Mouse (Mus musculus) neural tube, embryonic 13.5 days (tissue): Measurements from ENCODE around the gene Uvrag. TPM values are rescaled to one million over a fixed set of nuclear protein-coding genes. Genes with fewer than 3 reads are reported as not detected.

Source experiments
- ATAC-seq: fragments of 200-750 bp; cut with Nextera tagmentation; 2 replicates; pipeline ENCODE4 v1.8.0; 2017; ENCODE audit warnings: low read depth, mild to moderate bottlenecking, moderate TSS enrichment, moderate library complexity
- H3K27ac ChIP-seq: fragments of 300-500 bp; sonication (generic); replicated peaks from 2 replicates; pipeline ENCODE4 v1.5.1; 2015; ENCODE audit warnings: moderate library complexity, mild to moderate bottlenecking, inconsistent platforms
- H3K27me3 ChIP-seq: fragments of 300-500 bp; sonication (generic); 2 replicates; pipeline ENCODE4 v1.6.1; 2015; ENCODE audit warnings: mild to moderate bottlenecking, inconsistent platforms
- H3K36me3 ChIP-seq: fragments of 300-500 bp; sonication (generic); 2 replicates; pipeline ENCODE4 v1.6.1; 2015; ENCODE audit warnings: mild to moderate bottlenecking, inconsistent platforms
- H3K4me1 ChIP-seq: fragments of 300-500 bp; sonication (generic); replicated peaks from 2 replicates; pipeline ENCODE4 v1.6.1; 2015; ENCODE audit warnings: inconsistent platforms
- H3K4me2 ChIP-seq: fragments of 300-500 bp; sonication (generic); 2 replicates; pipeline ENCODE4 v1.6.1; 2015; ENCODE audit warnings: inconsistent platforms, mild to moderate bottlenecking, moderate library complexity
- H3K4me3 ChIP-seq: fragments of 300-500 bp; sonication (generic); 2 replicates; pipeline ENCODE4 v1.5.1; 2015; ENCODE audit warnings: mild to moderate bottlenecking, inconsistent platforms
- H3K9ac ChIP-seq: fragments of 300-500 bp; sonication (generic); 2 replicates; pipeline ENCODE4 v1.6.1; 2015; ENCODE audit warnings: moderate library complexity, mild to moderate bottlenecking, inconsistent platforms
- H3K9me3 ChIP-seq: fragments of 300-500 bp; sonication (generic); 2 replicates; pipeline ENCODE4 v1.6.1; 2016; ENCODE audit warnings: inconsistent platforms
- WGBS: fragments of 180-500 bp; shearing (Covaris S2); methylation state at CpG from one replicate; pipeline ENCODE4 v1.1.7; 2015; 5-methylcytosine and 5-hydroxymethylcytosine counted together
- polyA plus RNA-seq: library from polyadenylated mRNA; unstranded; fragments of >200 nt; fragmentation: Nextera tagmentation; extraction: Ambion mirVana; gene quantifications from 2 replicates; pipeline ENCODE4 v1.2.1, GENCODE M21; 2015

Gene Uvrag
- polyA plus RNA-seq, 1 experiment from 2014 or later, result 16.6 TPM

DNA sequence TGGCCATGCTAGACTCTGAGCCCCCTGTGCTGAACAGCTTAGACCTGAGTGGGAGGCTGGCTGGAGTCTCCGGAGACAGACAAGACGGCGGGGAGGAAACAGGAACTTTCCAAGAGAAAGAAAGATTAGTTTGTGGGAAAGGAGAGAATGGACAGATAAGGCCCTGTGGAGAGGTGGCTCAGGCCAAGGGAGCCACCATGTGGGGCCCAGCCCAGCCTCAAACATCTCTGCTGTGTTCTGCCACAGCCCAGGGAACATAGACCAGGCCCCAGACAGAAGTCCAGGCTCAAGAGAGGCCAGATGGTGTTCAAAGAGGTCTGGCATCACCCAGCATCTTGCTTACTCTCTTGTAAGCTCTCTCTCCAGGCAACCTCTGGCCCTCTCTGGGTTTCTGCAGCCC is 283.8 kb downstream of the Uvrag start:
- no peak for ATAC-seq
- no peak overlapping the region for H3K4me2 ChIP-seq
- H3K9me3 ChIP-seq, result no peaks in the 10 kb centered on the region
- no peak overlapping the region for H3K9ac ChIP-seq
- peaks cover 11% of the 10 kb centered on the region; the same call in 1 of the 2 replicates for H3K4me1 ChIP-seq
- 81% methylated on average over 3 of the region's 3 CpGs for WGBS
- no peaks in the 10 kb centered on the region for H3K36me3 ChIP-seq
- H3K27ac ChIP-seq, result no peak overlapping the region
- H3K4me3 ChIP-seq, result no peak overlapping the region
- H3K27me3 ChIP-seq, result no peaks in the 10 kb centered on the region

DNA sequence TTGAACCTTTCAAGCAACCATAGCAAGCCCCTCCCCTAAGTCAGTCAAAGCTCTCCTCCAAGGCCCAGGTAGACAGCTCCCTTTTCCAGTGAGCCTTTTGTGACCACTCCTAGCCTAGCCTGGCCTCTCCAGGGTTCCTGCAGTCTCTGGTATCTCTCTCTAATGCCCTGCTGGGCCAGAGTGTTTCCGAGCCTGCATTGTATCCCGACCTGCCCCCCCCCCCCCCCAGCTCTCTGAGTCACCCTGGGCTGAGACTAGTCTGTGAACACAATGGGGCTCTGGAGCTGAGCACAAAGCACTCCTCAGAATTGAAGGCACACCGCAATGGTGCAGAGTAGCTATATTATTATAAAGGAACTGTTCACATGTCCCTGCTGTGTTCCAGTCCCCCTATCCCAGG is 284.8 kb downstream of the Uvrag start:
- Histone ChIP-seq H3K4me2 (no peak overlapping the region), H3K36me3 (no peaks in the 10 kb centered on the region), H3K27ac (no peak overlapping the region), H3K4me3 (no peak overlapping the region), H3K9ac (no peak overlapping the region), H3K4me1 (peaks cover 16% of the 10 kb centered on the region), H3K27me3 (no peaks in the 10 kb centered on the region), H3K9me3 (no peaks in the 10 kb centered on the region)
- 9% methylated on average over 3 of the region's 3 CpGs for WGBS
- ATAC-seq, result no peak

DNA sequence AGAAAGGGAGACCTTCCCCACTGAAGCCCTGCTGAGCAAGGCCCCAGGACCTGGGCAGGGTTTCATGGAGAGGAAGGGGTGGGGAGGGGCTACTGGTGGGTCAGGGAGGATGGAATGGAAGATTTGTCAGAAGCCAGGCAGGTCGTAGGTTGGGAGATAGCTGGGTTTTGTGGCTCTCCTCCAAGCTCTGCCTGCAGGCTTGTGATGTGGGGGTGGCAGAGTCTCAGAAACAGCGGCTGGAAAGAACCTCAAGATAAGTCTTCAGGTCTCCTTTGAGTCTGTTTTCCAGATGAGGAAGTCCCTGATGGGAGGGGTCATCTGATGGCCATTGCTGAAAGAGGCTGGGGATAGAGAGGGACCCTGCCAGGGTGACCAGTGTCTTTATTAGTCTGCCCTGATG is 285.6 kb downstream of the Uvrag start:
- H3K27me3 ChIP-seq, result no peaks in the 10 kb centered on the region
- no peak overlapping the region for H3K9ac ChIP-seq
- H3K4me1 ChIP-seq, result peaks cover 14% of the 10 kb centered on the region
- ATAC-seq, result no peak
- no peak overlapping the region for H3K4me2 ChIP-seq
- H3K36me3 ChIP-seq, result no peaks in the 10 kb centered on the region
- WGBS, result 78% methylated on average over 2 of the region's 2 CpGs
- H3K9me3 ChIP-seq, result no peaks in the 10 kb centered on the region
- H3K27ac ChIP-seq, result no peak overlapping the region
- no peak overlapping the region for H3K4me3 ChIP-seq

DNA sequence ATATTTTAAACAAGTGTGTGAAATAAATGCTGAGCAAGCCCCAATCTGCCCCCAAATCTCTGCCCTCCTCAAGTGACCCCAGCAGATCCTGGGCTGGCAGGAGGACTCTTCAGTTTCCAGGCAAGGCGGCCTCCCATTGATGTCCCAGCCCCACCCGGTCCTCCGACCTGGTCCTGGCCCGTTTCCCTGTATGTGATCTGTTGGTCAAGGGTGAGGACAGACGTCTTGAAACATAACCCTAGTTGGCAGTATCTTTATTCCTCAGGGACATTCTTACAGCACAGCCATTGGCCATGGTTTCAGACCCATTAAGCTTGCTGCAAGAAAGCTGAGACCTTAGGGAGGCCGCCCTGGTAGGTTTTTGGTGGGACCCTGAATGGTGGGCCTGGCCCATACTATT is 287.1 kb downstream of the Uvrag start:
- no peak overlapping the region for H3K4me3 ChIP-seq
- ATAC-seq, result no peak
- H3K9ac ChIP-seq, result no peak overlapping the region
- H3K36me3 ChIP-seq, result no peaks in the 10 kb centered on the region
- H3K27me3 ChIP-seq, result no peaks in the 10 kb centered on the region
- H3K27ac ChIP-seq, result no peak overlapping the region
- H3K4me2 ChIP-seq, result no peak overlapping the region
- no peaks in the 10 kb centered on the region for H3K9me3 ChIP-seq
- WGBS, result 82% methylated on average over 6 of the region's 6 CpGs
- H3K4me1 ChIP-seq, result peaks cover 14% of the 10 kb centered on the region

DNA sequence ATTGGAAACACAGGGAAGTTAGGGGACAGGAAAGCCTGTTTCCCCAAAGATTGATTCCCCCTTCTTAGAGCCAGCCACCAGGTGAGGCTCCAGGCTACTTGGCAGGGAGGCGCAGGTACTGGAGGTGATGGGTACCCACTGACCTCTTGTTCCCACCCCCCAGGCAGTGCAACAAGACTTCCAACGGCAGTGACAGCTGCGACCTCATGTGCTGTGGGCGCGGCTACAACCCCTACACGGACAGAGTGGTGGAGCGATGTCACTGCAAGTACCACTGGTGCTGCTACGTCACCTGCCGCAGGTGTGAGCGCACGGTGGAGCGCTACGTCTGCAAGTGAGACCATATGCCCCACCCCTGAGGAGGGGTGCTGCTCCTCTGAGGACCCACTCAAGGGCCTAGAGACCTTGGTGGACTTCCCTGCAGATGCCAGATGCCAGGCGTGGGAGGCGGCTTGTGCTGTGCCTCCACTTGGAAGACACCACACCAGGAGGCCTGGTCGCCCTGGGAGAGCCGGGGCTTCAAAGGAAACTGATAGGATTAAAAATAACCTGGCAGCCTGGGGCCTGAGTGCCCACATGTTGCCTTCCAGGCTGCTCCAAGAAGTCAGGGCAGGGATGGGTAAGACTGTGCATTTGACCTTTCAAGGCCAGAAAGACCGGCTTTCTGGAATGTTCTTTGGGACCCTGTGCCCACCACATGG is 287.8 kb downstream of the Uvrag start:
- H3K9me3 ChIP-seq, result no peaks in the 10 kb centered on the region
- H3K9ac ChIP-seq, result no peak overlapping the region
- no peak for ATAC-seq
- H3K27me3 ChIP-seq, result no peaks in the 10 kb centered on the region
- H3K4me3 ChIP-seq, result no peak overlapping the region
- no peaks in the 10 kb centered on the region for H3K36me3 ChIP-seq
- 87% methylated on average over 18 of the region's 18 CpGs for WGBS
- H3K4me2 ChIP-seq, result no peak overlapping the region
- no peak overlapping the region for H3K27ac ChIP-seq
- H3K4me1 ChIP-seq, result peaks cover 14% of the 10 kb centered on the region

DNA sequence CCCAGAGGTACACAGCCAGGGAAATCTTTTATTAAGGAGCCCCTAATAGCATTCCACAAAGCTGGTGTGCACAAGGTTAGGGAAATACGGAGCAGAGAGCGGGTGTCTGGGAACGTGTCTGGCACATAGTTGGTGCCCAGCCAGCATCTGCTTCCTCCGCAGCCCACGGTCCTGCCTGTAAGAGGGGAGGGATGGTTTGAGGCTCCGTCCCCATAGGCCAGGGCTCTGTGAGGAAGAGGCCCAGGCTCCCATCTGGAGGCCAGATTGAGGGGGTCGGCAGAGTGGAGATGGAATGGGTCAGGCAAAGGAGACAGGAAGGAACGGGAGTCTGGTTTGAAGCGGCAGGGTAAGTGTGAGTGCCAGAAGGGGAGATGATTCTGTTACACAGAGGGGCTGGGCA is 289.7 kb downstream of the Uvrag start:
- H3K36me3 ChIP-seq, result no peaks in the 10 kb centered on the region
- H3K4me3 ChIP-seq, result no peak overlapping the region
- no peak overlapping the region for H3K4me2 ChIP-seq
- no peak overlapping the region for H3K9ac ChIP-seq
- no peak overlapping the region for H3K27ac ChIP-seq
- H3K4me1 ChIP-seq, result peaks cover 10% of the 10 kb centered on the region; the same call in 1 of the 2 replicates
- no peaks in the 10 kb centered on the region for H3K9me3 ChIP-seq
- H3K27me3 ChIP-seq, result 0 out of 2 replicates have a peak, but pooled peaks cover 5% of the 10 kb centered on the region
- no peak for ATAC-seq
- 61% methylated on average over 9 of the region's 9 CpGs for WGBS

DNA sequence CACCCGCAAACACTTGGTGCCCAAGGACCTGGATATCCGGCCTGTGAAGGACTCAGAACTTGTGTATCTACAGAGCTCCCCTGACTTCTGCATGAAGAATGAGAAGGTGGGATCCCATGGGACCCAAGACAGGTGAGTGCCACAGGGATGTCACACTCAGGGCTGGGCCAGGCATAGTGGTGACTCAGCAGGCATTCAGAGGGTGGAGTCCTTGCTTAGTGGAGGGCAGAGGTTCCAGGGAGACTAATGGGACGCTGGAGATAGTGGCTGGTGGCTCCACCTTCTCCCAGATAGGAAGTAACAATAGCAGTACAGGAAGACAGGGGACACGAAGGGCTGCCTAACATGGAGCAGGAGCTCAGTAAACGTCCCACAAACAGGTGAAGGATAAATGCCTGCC is 290.6 kb downstream of the Uvrag start:
- H3K4me2 ChIP-seq, result no peak overlapping the region
- no peaks in the 10 kb centered on the region for H3K36me3 ChIP-seq
- H3K4me1 ChIP-seq, result peaks cover 10% of the 10 kb centered on the region; the same call in 1 of the 2 replicates
- no peaks in the 10 kb centered on the region for H3K9me3 ChIP-seq
- 74% methylated on average over 5 of the region's 5 CpGs for WGBS
- ATAC-seq, result no peak
- no peak overlapping the region for H3K4me3 ChIP-seq
- H3K27ac ChIP-seq, result no peak overlapping the region
- H3K9ac ChIP-seq, result no peak overlapping the region
- H3K27me3 ChIP-seq, result peaks cover 5% of the 10 kb centered on the region; the same call in 1 of the 2 replicates

DNA sequence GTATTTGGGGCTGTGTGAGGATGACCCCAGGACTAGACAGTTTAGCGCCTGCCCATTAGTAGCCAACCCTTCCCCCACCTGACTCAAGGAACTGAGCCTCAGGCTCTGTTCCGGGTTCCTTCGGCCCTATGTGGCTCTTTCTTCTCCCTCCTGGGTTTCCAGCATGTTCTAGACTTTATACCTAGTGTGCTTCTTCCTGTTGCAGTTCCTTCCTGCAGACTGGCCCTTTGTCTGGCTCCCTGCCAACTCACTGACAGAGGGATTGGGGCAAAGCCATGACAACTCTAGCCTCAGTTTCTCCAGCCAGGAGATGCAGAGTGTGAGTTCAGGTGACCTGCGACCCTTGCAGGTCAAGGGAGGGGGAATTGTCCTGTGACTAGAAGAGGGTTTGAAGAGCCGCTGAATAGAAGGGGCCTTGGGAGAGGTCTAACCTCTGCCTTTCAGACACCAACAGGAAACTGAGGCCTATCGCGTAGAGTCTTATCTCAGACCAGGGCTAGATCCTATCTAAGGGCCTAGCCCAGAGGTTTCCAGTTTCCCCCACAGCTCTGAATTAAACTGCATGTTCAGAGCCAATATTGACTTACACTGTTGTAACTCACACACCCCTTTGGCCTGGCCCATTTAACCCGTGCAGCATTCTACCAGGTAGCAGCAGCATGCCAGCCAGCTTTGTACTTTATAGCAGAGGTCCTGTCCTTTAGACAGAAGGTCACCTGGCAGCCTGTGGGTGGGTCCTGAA is 291.9 kb downstream of the Uvrag start:
- no peak for ATAC-seq
- no peak overlapping the region for H3K9ac ChIP-seq
- H3K9me3 ChIP-seq, result no peaks in the 10 kb centered on the region
- no peak overlapping the region for H3K27ac ChIP-seq
- no peaks in the 10 kb centered on the region for H3K36me3 ChIP-seq
- 86% methylated on average over 8 of the region's 8 CpGs for WGBS
- H3K4me2 ChIP-seq, result no peak overlapping the region
- H3K4me3 ChIP-seq, result no peak overlapping the region
- peaks cover 14% of the 10 kb centered on the region for H3K4me1 ChIP-seq
- peaks cover 5% of the 10 kb centered on the region; the same call in 1 of the 2 replicates for H3K27me3 ChIP-seq

DNA sequence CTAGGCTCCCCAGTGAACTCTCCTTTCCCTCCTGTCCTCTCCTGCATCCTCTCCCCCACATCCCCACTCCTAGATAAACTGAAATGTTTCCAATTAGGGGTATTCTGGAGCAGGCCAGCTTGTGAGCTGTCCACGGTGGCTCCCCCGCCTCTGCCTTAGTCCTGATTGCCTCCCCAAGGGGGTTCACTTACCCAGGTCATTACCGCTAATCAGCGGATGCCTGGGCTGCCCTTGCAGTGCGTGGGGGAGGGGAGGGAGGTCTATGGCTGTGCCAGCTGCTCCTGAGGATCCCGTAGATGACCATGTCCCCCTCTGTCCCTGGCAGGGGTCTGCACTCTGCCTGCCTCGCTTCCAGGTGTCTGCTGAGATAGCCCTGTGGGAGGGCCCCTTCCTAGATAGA is 297.3 kb downstream of the Uvrag start:
- WGBS, result 9% methylated on average over 7 of the region's 7 CpGs
- H3K36me3 ChIP-seq, result no peaks in the 10 kb centered on the region
- H3K27me3 ChIP-seq, result peaks cover 49% of the 10 kb centered on the region
- H3K4me2 ChIP-seq, result no peak overlapping the region
- H3K4me3 ChIP-seq, result no peak overlapping the region
- H3K9ac ChIP-seq, result peak overlapping the region; percentile 38; the same call in 1 of the 2 replicates
- H3K27ac ChIP-seq, result no peak overlapping the region
- H3K4me1 ChIP-seq, result peaks cover 29% of the 10 kb centered on the region
- ATAC-seq, result no peak
- H3K9me3 ChIP-seq, result no peaks in the 10 kb centered on the region

DNA sequence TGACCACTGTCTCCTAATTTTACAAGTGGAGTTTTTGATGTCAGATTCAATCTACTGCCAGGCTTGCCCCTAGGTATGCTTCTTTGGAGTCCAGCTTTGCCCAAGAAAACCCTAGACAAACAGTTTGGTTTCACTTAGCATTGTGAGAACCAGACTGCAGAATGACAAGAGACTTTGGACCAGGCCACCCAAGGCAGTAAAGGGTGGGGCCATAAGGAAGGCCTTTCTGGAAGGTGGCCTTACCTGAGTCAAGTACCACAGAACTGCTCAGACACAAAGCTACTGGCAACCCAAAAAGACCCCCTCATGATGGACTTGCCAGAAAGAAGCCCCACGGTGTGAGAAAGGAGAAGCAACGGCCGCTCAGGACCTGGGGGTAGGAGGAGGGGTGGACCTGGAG is 297.9 kb downstream of the Uvrag start:
- peaks cover 55% of the 10 kb centered on the region for H3K27me3 ChIP-seq

DNA sequence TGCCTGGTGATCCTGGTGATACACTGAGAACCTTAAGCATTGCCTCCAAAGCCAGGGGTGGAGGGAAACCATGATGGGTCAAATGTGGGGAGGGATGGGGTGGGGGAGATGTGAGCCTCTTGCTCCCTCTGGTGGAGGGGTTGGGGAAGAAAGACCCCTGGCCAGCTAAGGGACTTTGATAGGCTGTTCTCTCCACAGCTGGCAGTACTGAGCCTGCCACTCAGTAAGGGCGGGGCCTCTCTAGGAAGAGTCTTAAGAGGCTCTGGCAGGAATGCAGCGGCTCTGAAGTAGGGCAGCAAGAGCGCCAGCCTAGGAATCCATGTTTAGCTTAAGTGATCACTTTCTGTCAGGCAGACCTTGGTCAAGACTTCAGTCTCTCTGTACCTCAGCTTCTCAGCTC is 299.1 kb downstream of the Uvrag start:
- 47% methylated on average over 3 of the region's 3 CpGs for WGBS
- Histone ChIP-seq H3K27ac (no peak overlapping the region), H3K27me3 (peaks cover 60% of the 10 kb centered on the region)

More for the DNA sequence above, 297.9 kb downstream of the Uvrag start:
- Histone ChIP-seq H3K9ac (no peak overlapping the region), H3K4me1 (peaks cover 35% of the 10 kb centered on the region), H3K27ac (no peak overlapping the region), H3K9me3 (no peaks in the 10 kb centered on the region), H3K36me3 (no peaks in the 10 kb centered on the region), H3K4me2 (no peak overlapping the region), H3K4me3 (no peak overlapping the region)
- 84% methylated on average over 3 of the region's 3 CpGs for WGBS
- no peak for ATAC-seq

DNA sequence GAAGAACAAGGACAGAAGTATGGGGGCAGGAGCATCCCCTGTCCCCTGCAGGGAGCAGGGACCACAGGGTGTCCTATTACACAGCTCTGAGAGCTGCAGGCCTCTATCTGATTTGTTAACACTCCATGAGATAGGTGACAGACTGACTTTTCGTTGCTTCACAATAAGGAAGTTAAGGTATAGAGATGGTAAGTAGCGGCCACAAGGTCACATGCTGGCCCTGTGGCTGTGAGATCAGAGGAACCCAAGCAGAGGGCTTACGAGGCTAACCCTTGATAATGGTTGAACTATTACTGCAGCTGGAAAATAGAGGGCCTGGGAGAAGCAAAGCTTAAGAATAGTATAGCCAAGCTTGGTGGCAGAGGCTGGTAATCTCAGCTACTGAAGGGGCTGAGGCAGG is 300.2 kb downstream of the Uvrag start:
- ATAC-seq, result no peak
- H3K4me3 ChIP-seq, result no peak overlapping the region
- no peaks in the 10 kb centered on the region for H3K9me3 ChIP-seq
- WGBS, result 24% methylated on average over 3 of the region's 3 CpGs
- no peak overlapping the region for H3K27ac ChIP-seq
- peaks cover 70% of the 10 kb centered on the region for H3K27me3 ChIP-seq
- no peak overlapping the region for H3K4me2 ChIP-seq
- H3K36me3 ChIP-seq, result no peaks in the 10 kb centered on the region
- no peak overlapping the region for H3K9ac ChIP-seq
- peaks cover 57% of the 10 kb centered on the region for H3K4me1 ChIP-seq

More for the DNA sequence above, 299.1 kb downstream of the Uvrag start:
- Histone ChIP-seq H3K9ac (no peak overlapping the region), H3K4me2 (no peak overlapping the region), H3K4me3 (no peak overlapping the region), H3K4me1 (peaks cover 47% of the 10 kb centered on the region), H3K36me3 (no peaks in the 10 kb centered on the region), H3K9me3 (no peaks in the 10 kb centered on the region)
- no peak for ATAC-seq
